Mouse (Mus musculus) forebrain, embryonic 10.5 days (tissue): ENCODE results near the gene Klf12. TPM values are rescaled to one million over a fixed set of nuclear protein-coding genes. Genes with fewer than 3 reads are reported as not detected.

Source experiments
- DNase-seq: peaks from one replicate; pipeline ENCODE4 v3.0.0-alpha.2; 2017; ENCODE audit warnings: low spot score; ENCODE audit errors: extremely low spot score
- H3K27ac ChIP-seq: fragments of 300-500 bp; sonication (generic); 2 replicates; pipeline ENCODE4 v1.5.1; 2016; ENCODE audit warnings: mild to moderate bottlenecking
- H3K27me3 ChIP-seq: fragments of 300-500 bp; sonication (generic); 2 replicates; pipeline ENCODE4 v1.6.1; 2016; ENCODE audit warnings: mild to moderate bottlenecking; ENCODE audit not compliant: poor library complexity, severe bottlenecking
- H3K36me3 ChIP-seq: fragments of 300-500 bp; sonication (generic); replicated peaks from 2 replicates; pipeline ENCODE4 v1.6.1; 2016; ENCODE audit warnings: mild to moderate bottlenecking, moderate library complexity
- H3K4me1 ChIP-seq: fragments of 300-500 bp; sonication (generic); 2 replicates; pipeline ENCODE4 v1.6.1; 2016
- H3K4me3 ChIP-seq: fragments of 300-500 bp; sonication (generic); 2 replicates; pipeline ENCODE4 v1.5.1; 2016; ENCODE audit warnings: mild to moderate bottlenecking, moderate library complexity
- H3K9me3 ChIP-seq: fragments of 300-500 bp; sonication (generic); 2 replicates; pipeline ENCODE4 v1.6.1; 2016; ENCODE audit warnings: mild to moderate bottlenecking, moderate library complexity
- WGBS: fragments of 180-500 bp; shearing (Covaris S2); methylation state at CpG from one replicate; pipeline ENCODE4 v1.1.7; 2016; 5-methylcytosine and 5-hydroxymethylcytosine counted together
- polyA plus RNA-seq: library from polyadenylated mRNA; unstranded; fragments of >200 nt; fragmentation: Nextera tagmentation; extraction: Ambion mirVana; gene quantifications from 2 replicates; pipeline ENCODE4 v1.2.1, GENCODE M21; 2016

Gene Klf12
- polyA plus RNA-seq, 1 experiment from 2014 or later: 16.5 TPM

DNA sequence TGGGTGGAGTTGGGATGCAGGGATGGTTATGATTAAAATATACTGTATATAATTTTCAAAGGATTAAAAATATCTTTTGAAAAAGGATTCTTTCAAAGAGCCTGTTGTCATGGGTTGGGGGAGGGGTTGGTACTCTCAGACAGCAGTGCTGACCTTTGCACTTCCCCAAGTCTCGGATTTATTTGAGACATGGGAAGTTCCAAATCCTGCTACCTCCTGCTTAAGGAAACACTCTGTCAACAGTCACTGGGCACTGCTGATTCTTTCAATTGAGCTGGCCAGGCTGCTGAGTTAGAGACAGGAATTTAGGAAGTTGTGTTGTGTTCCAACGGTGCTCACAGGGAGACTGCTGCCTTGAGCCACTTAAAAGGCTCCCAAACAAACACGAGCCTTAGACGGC lies 60.3 kb downstream of the Klf12 start:
- Histone ChIP-seq H3K27me3 (no peaks in the 10 kb centered on the region), H3K4me3 (no peak overlapping the region), H3K27ac (no peak overlapping the region), H3K4me1 (peaks cover 22% of the 10 kb centered on the region), H3K9me3 (no peaks in the 10 kb centered on the region), H3K36me3 (no peaks in the 10 kb centered on the region)
- 57% methylated on average over 4 of the region's 4 CpGs for WGBS
- no peak for DNase-seq

DNA sequence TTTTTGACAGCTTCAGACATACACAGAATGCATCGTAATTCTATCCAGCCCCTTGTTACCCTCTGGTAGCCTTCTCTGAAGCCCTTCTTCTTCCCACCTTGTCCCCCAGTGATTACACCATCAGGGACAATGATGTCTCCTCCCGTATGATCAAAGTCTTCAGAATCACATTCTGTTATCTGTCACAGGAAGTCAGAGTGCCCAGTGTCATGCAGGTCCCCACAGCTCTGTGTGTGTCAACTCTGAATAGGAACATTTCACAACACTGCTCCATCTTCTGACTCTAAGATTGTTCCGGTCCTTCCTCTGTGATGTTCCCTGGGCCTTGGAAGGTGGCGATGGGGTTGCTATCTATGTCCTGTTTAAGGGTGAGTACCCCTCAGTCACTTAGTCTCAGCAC lies 62.2 kb downstream of the Klf12 start:
- no peak overlapping the region for H3K4me3 ChIP-seq
- H3K36me3 ChIP-seq: no peaks in the 10 kb centered on the region
- H3K27me3 ChIP-seq: no peaks in the 10 kb centered on the region
- no peaks in the 10 kb centered on the region for H3K9me3 ChIP-seq
- WGBS: 92% methylated on average over 4 of the region's 4 CpGs
- H3K27ac ChIP-seq: no peak overlapping the region
- H3K4me1 ChIP-seq: peaks cover 22% of the 10 kb centered on the region
- no peak for DNase-seq

DNA sequence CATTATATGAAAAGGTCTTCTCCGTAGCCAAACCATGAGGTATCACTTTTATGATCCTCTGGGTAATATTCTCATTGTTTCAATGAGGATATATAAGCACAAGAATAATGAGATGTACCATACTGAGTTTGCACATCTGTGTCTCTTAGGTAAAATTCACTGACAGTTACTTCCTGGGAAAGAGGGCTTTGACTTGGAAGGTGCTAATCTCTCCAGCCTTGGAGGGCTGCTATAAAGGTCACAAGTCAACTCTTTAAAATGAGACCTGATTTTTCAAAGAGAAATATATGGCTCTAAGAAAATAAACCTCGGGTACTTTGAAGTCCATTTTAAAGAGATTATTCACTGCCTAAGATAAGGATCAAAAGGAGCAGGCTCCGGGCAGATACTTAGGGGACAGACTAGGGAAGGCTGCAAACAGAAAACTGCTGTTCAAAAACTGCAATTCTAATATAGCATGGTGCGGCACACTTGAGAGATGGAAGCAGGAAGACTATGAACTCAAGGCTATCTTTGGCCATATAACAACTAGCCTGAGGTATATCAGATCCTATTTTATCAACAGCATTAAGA lies 69.2 kb downstream of the Klf12 start:
- Histone ChIP-seq H3K9me3 (no peaks in the 10 kb centered on the region), H3K27ac (no peak overlapping the region), H3K4me1 (peaks cover 9% of the 10 kb centered on the region), H3K4me3 (no peak overlapping the region), H3K36me3 (0 out of 2 replicates have a peak, but pooled peaks cover 7% of the 10 kb centered on the region), H3K27me3 (no peaks in the 10 kb centered on the region)
- WGBS: 69% methylated on average over 4 of the region's 4 CpGs
- no peak for DNase-seq

DNA sequence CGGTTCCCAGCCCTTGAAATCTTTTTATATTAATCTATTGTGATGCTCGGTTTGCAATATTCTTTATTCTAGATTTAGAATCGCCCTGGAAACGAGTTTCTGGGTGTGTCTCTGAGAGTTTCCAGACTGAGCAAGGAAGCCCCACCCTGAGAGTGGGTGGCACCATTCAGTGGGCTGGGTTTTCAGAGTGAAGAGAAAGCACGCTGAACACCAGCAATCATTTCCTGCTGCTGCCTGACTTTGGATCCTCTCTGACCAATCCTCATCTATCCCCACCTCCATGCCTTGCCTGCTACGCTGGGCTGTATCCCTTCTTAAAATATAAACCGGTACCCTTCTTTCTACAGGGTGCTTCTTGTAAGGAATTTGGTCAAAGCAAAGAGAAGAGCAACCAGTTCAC lies 71.4 kb downstream of the Klf12 start:
- Histone ChIP-seq H3K9me3 (no peaks in the 10 kb centered on the region), H3K4me1 (peaks cover 13% of the 10 kb centered on the region), H3K27ac (no peak overlapping the region), H3K36me3 (0 out of 2 replicates have a peak, but pooled peaks cover 7% of the 10 kb centered on the region), H3K27me3 (no peaks in the 10 kb centered on the region), H3K4me3 (no peak overlapping the region)
- no peak for DNase-seq
- 83% methylated on average over 7 of the region's 7 CpGs for WGBS

DNA sequence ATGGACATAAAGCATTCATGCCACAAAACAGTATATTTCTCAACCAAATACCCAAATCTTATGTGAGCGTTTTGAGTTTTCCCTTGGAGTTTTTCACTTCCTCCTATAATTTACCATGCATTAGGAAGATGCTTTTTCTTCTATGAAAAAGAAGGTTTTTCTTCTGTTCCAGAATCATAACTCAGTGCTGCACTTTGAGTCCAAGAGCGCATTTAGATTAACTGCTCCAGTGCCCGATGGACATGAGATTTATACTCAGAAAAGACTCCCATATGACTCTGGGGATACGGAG lies 72.7 kb downstream of the Klf12 start:
- peaks cover 13% of the 10 kb centered on the region for H3K4me1 ChIP-seq
- 92% methylated on average over 4 of the region's 4 CpGs for WGBS
- DNase-seq: no peak
- no peaks in the 10 kb centered on the region for H3K27me3 ChIP-seq
- no peak overlapping the region for H3K4me3 ChIP-seq
- H3K9me3 ChIP-seq: no peaks in the 10 kb centered on the region
- H3K36me3 ChIP-seq: 0 out of 2 replicates have a peak, but pooled peaks cover 7% of the 10 kb centered on the region
- H3K27ac ChIP-seq: no peak overlapping the region

DNA sequence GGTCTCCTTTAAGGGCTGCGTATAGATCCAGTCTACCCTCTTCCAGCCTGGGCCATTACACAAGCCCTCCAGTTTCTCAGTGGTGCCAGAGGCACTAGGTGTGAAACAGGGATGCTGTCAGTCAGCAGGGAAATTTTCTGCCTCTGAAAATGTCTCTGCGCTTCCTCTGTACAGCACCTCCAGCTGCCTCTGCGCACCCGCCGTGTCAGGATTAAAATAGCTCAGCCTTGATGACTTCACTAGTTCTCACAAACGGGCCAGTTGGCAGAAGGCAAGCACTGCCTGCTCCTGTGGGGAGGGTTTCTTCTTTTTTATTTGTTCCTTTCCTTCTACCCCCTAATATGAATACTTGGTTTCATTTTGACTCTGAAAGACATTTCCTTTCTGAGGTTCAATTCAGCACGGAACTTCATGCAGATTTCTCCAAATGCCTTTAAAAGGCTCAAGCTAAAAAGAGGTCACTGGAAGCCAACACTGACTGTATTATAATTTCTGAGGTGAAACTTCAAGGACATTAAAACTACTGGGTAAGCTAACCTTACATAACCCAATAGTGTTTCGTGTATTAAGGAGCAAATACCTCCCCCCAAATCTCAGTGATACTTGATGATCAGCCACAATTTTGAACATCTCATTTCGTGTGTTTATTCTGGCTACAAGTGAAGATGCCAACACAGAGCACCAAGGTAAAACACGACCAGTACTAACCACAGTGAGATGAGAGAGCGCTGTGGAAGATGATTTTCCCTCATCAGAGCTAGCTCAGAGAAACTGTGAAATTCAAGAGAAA lies 73.2 kb downstream of the Klf12 start:
- DNase-seq: no peak
- WGBS: 76% methylated on average over 11 of the region's 11 CpGs
- Histone ChIP-seq H3K27me3 (no peaks in the 10 kb centered on the region), H3K4me1 (peaks cover 13% of the 10 kb centered on the region), H3K27ac (no peak overlapping the region), H3K4me3 (no peak overlapping the region), H3K36me3 (0 out of 2 replicates have a peak, but pooled peaks cover 7% of the 10 kb centered on the region), H3K9me3 (no peaks in the 10 kb centered on the region)

DNA sequence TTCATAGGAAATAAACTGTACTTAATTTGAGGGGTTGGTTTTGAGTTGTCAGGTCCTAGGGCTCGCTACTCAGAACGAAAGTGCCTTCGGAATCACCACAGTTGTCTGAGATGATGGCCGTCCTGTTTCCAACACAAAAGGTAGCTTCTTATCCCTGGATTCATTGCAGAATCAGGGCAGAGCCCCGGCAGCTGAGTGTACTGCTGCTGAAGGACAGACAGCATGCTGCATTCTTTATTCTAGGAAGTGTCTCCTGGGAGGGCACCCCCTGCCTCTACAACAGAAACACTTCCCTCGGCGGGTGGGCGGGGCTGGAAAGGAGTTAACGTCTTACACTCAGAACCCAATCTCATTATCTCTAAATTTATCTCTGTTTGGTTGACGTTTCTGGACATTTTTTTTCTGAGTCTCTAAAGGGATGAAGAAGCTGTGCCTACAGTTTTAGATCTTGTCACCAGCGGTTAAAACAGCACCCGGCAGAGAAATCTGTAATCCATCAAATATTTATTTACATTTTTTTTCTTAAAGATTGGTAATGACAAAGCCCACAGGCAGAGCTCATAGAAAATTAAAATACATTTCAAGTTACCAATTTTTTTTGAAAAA lies 74.6 kb downstream of the Klf12 start:
- DNase-seq: no peak
- Histone ChIP-seq H3K4me3 (no peak overlapping the region), H3K9me3 (no peaks in the 10 kb centered on the region), H3K36me3 (0 out of 2 replicates have a peak, but pooled peaks cover 7% of the 10 kb centered on the region), H3K27me3 (no peaks in the 10 kb centered on the region), H3K27ac (no peak overlapping the region), H3K4me1 (peaks cover 13% of the 10 kb centered on the region)
- 28% methylated on average over 12 of the region's 12 CpGs for WGBS

DNA sequence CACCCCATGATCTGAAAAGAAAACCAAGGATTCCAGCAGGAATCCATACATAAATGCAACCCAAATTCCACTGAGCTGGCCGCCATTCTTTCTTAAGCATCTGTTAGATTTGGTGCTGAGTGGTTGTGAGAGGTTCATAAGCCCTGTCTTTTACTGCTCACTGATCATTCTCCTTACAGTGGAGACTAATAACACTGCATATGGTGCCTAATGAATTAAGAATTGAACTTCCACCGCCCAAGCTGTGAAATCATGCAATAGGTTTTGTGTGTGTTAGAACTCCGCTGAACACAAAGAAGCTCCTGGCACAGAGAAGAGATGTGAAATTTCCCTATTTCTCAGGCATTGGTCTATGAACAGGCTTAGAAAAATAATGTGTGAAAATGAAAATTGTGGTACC lies 77.4 kb downstream of the Klf12 start:
- WGBS: 95% methylated on average over 3 of the region's 3 CpGs
- H3K27me3 ChIP-seq: no peaks in the 10 kb centered on the region
- H3K4me1 ChIP-seq: peaks cover 13% of the 10 kb centered on the region
- no peak overlapping the region for H3K27ac ChIP-seq
- no peak for DNase-seq
- H3K4me3 ChIP-seq: no peak overlapping the region
- H3K9me3 ChIP-seq: no peaks in the 10 kb centered on the region
- H3K36me3 ChIP-seq: no peaks in the 10 kb centered on the region

DNA sequence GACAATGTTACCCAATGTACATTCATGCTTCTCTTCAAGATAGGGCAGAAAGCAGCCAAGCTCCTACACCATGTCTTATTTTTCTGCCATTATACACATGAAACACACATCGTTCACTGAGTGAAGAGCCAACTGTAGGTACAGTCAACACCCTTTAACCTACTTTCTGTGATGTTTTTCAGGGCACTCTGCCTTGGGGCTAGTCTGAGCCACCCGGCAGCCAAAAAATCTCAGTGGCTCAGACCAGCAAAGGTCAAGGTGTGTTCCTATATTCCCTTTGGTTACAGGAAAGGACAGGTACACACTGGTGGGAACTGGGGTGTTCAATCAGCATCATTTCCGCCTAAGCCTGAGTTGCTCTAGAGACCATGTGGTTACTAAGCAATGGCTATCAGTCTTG lies 78.3 kb downstream of the Klf12 start:
- no peak for DNase-seq
- WGBS: 96% methylated on average over 3 of the region's 3 CpGs
- Histone ChIP-seq H3K27me3 (no peaks in the 10 kb centered on the region), H3K36me3 (no peaks in the 10 kb centered on the region; the same call in 1 of the 2 replicates), H3K9me3 (no peaks in the 10 kb centered on the region), H3K4me3 (no peak overlapping the region), H3K4me1 (peaks cover 13% of the 10 kb centered on the region), H3K27ac (no peak overlapping the region)

DNA sequence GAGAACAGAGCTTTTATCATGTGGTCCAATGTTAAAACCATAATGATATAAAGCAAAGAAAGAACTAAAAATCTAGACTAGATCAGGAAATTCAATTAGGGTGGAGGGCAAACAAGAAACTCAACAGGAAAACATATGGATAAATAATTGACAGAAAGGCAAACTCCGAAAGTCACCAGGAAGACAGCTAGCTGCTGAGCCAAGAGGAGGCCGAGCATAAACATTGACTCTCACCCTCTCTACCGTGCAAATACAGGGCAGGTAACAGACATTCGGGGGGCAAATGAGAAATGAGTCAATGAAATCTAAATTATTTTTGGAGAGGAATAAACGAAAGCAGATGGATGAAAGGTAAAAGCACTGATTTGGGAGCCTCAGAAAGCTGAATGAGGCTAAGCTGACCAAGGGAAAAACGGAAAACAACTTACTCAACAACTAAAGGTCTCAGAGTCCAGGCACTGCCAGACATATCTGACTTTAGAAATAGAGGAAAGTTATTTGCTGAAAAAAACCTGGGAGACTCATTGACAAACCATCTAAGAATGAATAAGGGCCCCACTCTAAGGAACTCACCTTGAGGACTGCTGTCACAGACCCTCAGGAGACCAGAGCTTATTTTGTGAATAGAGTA lies 84.3 kb downstream of the Klf12 start:
- peaks cover under 1% of the 10 kb centered on the region; the same call in 1 of the 2 replicates for H3K4me1 ChIP-seq
- no peak overlapping the region for H3K4me3 ChIP-seq
- DNase-seq: no peak
- no peaks in the 10 kb centered on the region for H3K27me3 ChIP-seq
- no peak overlapping the region for H3K27ac ChIP-seq
- peaks cover 14% of the 10 kb centered on the region; the same call in 1 of the 2 replicates for H3K36me3 ChIP-seq
- whole genome bisulfite sequencing: 90% methylated on average over 6 of the region's 6 CpGs
- no peaks in the 10 kb centered on the region; the same call in 1 of the 2 replicates for H3K9me3 ChIP-seq

DNA sequence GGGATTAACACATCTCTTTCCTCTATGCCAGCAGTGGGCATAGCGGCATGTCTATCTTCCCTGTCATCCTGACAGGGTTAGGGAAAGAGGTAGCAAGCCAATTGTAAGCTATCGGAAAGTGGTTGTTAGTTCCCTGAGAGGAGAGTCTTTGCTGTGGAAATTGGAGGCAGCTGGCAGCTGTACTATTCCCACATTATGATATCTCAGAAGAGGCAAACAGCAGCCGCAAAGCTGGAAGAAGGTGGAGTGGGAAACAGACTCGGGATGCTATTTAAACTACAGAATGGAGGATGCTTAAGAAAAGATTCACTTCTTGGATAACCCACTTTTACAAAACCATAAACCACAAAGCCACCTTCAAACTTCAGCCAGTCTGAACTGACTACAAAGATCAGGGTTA lies 85.8 kb downstream of the Klf12 start:
- Histone ChIP-seq H3K27ac (no peak overlapping the region), H3K9me3 (no peaks in the 10 kb centered on the region; the same call in 1 of the 2 replicates), H3K36me3 (peaks cover 14% of the 10 kb centered on the region; the same call in 1 of the 2 replicates), H3K27me3 (no peaks in the 10 kb centered on the region), H3K4me1 (peaks cover 5% of the 10 kb centered on the region; the same call in 1 of the 2 replicates), H3K4me3 (no peak overlapping the region)
- WGBS: 95% methylated on average over 4 of the region's 4 CpGs
- DNase-seq: no peak

DNA sequence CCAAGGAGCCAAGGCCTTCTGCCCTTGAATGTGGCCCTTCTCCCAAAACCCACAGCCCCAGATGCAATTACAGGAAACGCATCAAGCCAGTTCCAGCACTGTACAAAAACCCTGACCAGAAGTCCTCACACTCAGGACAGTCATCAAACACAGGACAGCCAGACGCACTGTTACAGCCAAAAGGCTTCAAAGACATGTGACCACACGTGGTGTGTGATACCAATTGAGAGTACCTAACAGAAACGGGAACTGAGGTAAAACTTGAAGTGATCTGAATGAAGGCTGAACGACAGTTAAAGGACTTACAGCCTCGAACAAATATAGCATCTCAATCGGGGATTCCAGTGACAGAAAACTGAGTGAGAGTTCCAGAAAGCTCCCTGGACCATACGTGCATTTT lies 87.3 kb downstream of the Klf12 start:
- no peak for DNase-seq
- Histone ChIP-seq H3K36me3 (peaks cover 14% of the 10 kb centered on the region; the same call in 1 of the 2 replicates), H3K4me1 (peaks cover 5% of the 10 kb centered on the region; the same call in 1 of the 2 replicates), H3K27ac (no peak overlapping the region), H3K9me3 (no peaks in the 10 kb centered on the region; the same call in 1 of the 2 replicates), H3K4me3 (no peak overlapping the region), H3K27me3 (no peaks in the 10 kb centered on the region)
- WGBS: 95% methylated on average over 8 of the region's 8 CpGs
